Mouse (Mus musculus) heart, adult 2 months (tissue): Measurements from ENCODE around the gene Rsbn1. TPM values are rescaled to one million over a fixed set of nuclear protein-coding genes. Genes with fewer than 3 reads are reported as not detected.

Source experiments
- DNase-seq, 2 experiments: peaks; one replicate each; pipeline ENCODE4 v3.0.0; 2021
- H3K27ac ChIP-seq: fragments of 200-600 bp; 2 replicates; pipeline ENCODE4 v1.8.1; 2022
- H3K27me3 ChIP-seq: fragments of 200-500 bp; 2 replicates; pipeline ENCODE4 v1.6.1; 2012; ENCODE audit warnings: mild to moderate bottlenecking, low read length, inconsistent platforms, mixed read lengths; ENCODE audit not compliant: control insufficient read depth, insufficient read depth
- H3K36me3 ChIP-seq: fragments of 200-500 bp; 2 replicates; pipeline ENCODE4 v1.6.1; 2012; ENCODE audit warnings: low read length, inconsistent platforms; ENCODE audit not compliant: control insufficient read depth, insufficient read depth
- H3K4me1 ChIP-seq: fragments of 200-500 bp; 2 replicates; pipeline ENCODE4 v1.6.1; 2011; ENCODE audit warnings: low read length; ENCODE audit not compliant: control insufficient read depth, insufficient read depth
- H3K4me3 ChIP-seq: fragments of 200-600 bp; 2 replicates; pipeline ENCODE4 v1.8.1; 2022
- H3K79me2 ChIP-seq: fragments of 200-500 bp; replicated peaks from 2 replicates; pipeline ENCODE4 v1.6.1; 2012; ENCODE audit warnings: mild to moderate bottlenecking, inconsistent platforms, low read length, moderate library complexity, mixed read lengths; ENCODE audit not compliant: control insufficient read depth, insufficient read depth
- H3K9ac ChIP-seq: fragments of 200-500 bp; 2 replicates; pipeline ENCODE4 v1.6.1; 2012; ENCODE audit warnings: low read depth, mild to moderate bottlenecking, control low read depth, inconsistent platforms, low read length, mixed read lengths
- CTCF ChIP-seq: fragments of 200-600 bp; IDR thresholded peaks from 2 replicates; pipeline ENCODE4 v1.8.1; 2022; ENCODE audit warnings: antibody characterized with exemption, mild to moderate bottlenecking, moderate library complexity
- EP300 ChIP-seq: fragments of 200-500 bp; IDR thresholded peaks from 2 replicates; pipeline ENCODE4 v1.6.1; 2011; ENCODE audit warnings: low read depth, low read length, control low read depth; ENCODE audit not compliant: insufficient read depth
- POLR2A ChIP-seq: fragments of 200-500 bp; IDR thresholded peaks from 2 replicates; pipeline ENCODE4 v1.6.1; 2011; ENCODE audit warnings: mild to moderate bottlenecking, low read depth, low read length, control low read depth; ENCODE audit not compliant: insufficient read depth
- WGBS: fragments of 180-500 bp; shearing (Covaris S2); methylation state at CpG from one replicate; pipeline ENCODE4 v1.1.7; 2018; 5-methylcytosine and 5-hydroxymethylcytosine counted together
- intact Hi-C: fragments of 180-260 bp; cut with DNase I; formaldehyde crosslinking; loops from one replicate; pipeline ENCODE4 v1.15.1; 2025
- polyA plus RNA-seq: library from polyadenylated mRNA; depleted of rRNA; stranded (reverse); fragments of >200 nt; gene quantifications from 2 replicates; pipeline ENCODE4 v1.2.3, GENCODE M21; 2012
- total RNA-seq, 2 experiments: library from RNA; stranded (reverse); gene quantifications; 2 replicates each; pipeline ENCODE4 v1.2.3; 2021

Gene Rsbn1
- total and polyA plus RNA-seq, 3 experiments = 1.6 to 8.2 (median 7.9) TPM

- Histone ChIP-seq H3K27me3 (no peaks in the 10 kb centered on the region), H3K79me2 (no peaks in the 10 kb centered on the region), H3K36me3 (no peaks in the 10 kb centered on the region; the same call in none of the 2 replicates), H3K27ac (peak overlapping the region; percentile 87), H3K4me3 (peak overlapping the region; percentile 99; the same call in 1 of the 2 replicates), H3K9ac (no peak overlapping the region), H3K4me1 (peaks cover 1% of the 10 kb centered on the region)
- DNase-seq = no peak
- 19% methylated on average over 2 of the region's 2 CpGs for WGBS
- TF ChIP-seq POLR2A = no peak
- no peak for TF ChIP-seq EP300
- no peak for TF ChIP-seq CTCF
- intact Hi-C loops = loop anchor here (1.0 kb wide), 1 partner anchor 53 kb away; the partner anchor contains the start of gene Rsbn1
Observed at GRCm38 (mm10) chr3:103967231-103967630, 53.3 kb downstream of the Rsbn1 start.

- under 1% methylated on average over 70 of the region's 70 CpGs for WGBS
- H3K4me1 ChIP-seq = peaks cover 1% of the 10 kb centered on the region
- intact Hi-C loops = loop anchor here (1.0 kb wide), 1 partner anchor 54 kb away; the partner anchor contains the start of gene Rsbn1
Observed at GRCm38 (mm10) chr3:103967861-103968691, 54.2 kb downstream of the Rsbn1 start, which contains the start of gene Phtf1. Gene Phtf1 (plus strand): TSS chr3:103968110.

GRCm38 (mm10) chr3:103968701-103969100, 54.8 kb downstream of the Rsbn1 start:
- Histone ChIP-seq H3K4me3 (peak overlapping the region; percentile 99), H3K79me2 (no peaks in the 10 kb centered on the region), H3K9ac (peak overlapping the region; percentile 85), H3K4me1 (peaks cover 1% of the 10 kb centered on the region), H3K27me3 (no peaks in the 10 kb centered on the region), H3K27ac (peak overlapping the region; percentile 87), H3K36me3 (no peaks in the 10 kb centered on the region; the same call in none of the 2 replicates)
- TF ChIP-seq POLR2A = no peak
- no peak for TF ChIP-seq CTCF
- TF ChIP-seq EP300 = no peak
- 0% methylated on average over 24 of the region's 24 CpGs for WGBS
- DNase-seq = no peak
- intact Hi-C loops = no loop called here

More at GRCm38 (mm10) chr3:103967861-103968691, 54.2 kb downstream of the Rsbn1 start, which contains the start of gene Phtf1:
- no peaks in the 10 kb centered on the region for H3K27me3 ChIP-seq
- peak within 1 kb of the TSS; percentile 87 for H3K27ac ChIP-seq
- no peaks in the 10 kb centered on the region for H3K79me2 ChIP-seq
- H3K4me3 ChIP-seq = peak within 1 kb of the TSS; percentile 99
- DNase-seq = peak; percentile 92 to 94
- peak within 1 kb of the TSS; percentile 88 for H3K9ac ChIP-seq
- no peaks in the 10 kb centered on the region; the same call in none of the 2 replicates for H3K36me3 ChIP-seq
- TF ChIP-seq CTCF (no peak), POLR2A (peak; percentile 88)

GRCm38 (mm10) chr3:103971157-103971556, 57.2 kb downstream of the Rsbn1 start:
- H3K4me1 ChIP-seq = peaks cover 1% of the 10 kb centered on the region
- no peak overlapping the region for H3K9ac ChIP-seq
- 96% methylated on average over 2 of the region's 2 CpGs for WGBS
- no peak overlapping the region for H3K4me3 ChIP-seq
- TF ChIP-seq POLR2A = no peak
- H3K27ac ChIP-seq = no peak overlapping the region
- no peaks in the 10 kb centered on the region for H3K79me2 ChIP-seq
- DNase-seq = no peak
- no peaks in the 10 kb centered on the region for H3K27me3 ChIP-seq
- H3K36me3 ChIP-seq = no peaks in the 10 kb centered on the region; the same call in none of the 2 replicates
- intact Hi-C loops = no loop called here

- intact Hi-C loops = no loop called here
- H3K27me3 ChIP-seq = no peaks in the 10 kb centered on the region
- no peaks in the 10 kb centered on the region; the same call in 1 of the 2 replicates for H3K4me1 ChIP-seq
- no peak overlapping the region for H3K9ac ChIP-seq
- WGBS = 76% methylated on average over 4 of the region's 4 CpGs
- no peaks in the 10 kb centered on the region for H3K36me3 ChIP-seq
- no peak for DNase-seq
- no peak overlapping the region for H3K27ac ChIP-seq
- H3K79me2 ChIP-seq = no peaks in the 10 kb centered on the region; the same call in 1 of the 2 replicates
- H3K4me3 ChIP-seq = no peak overlapping the region
- TF ChIP-seq CTCF = no peak
- no peak for TF ChIP-seq POLR2A
- no peak for TF ChIP-seq EP300
Observed at GRCm38 (mm10) chr3:103984556-103984955, 70.6 kb downstream of the Rsbn1 start.

GRCm38 (mm10) chr3:103985194-103985593, 71.3 kb downstream of the Rsbn1 start:
- no peak for DNase-seq
- no peaks in the 10 kb centered on the region for H3K79me2 ChIP-seq
- TF ChIP-seq CTCF = no peak
- TF ChIP-seq POLR2A = no peak
- TF ChIP-seq EP300 = no peak
- no peak overlapping the region for H3K4me3 ChIP-seq
- H3K36me3 ChIP-seq = no peaks in the 10 kb centered on the region
- intact Hi-C loops = no loop called here
- 94% methylated on average over 2 of the region's 2 CpGs for WGBS
- no peaks in the 10 kb centered on the region for H3K27me3 ChIP-seq
- no peaks in the 10 kb centered on the region; the same call in 1 of the 2 replicates for H3K4me1 ChIP-seq
- H3K27ac ChIP-seq = no peak overlapping the region
- H3K9ac ChIP-seq = no peak overlapping the region
